Mouse (Mus musculus): ENCODE measurements around the gene Dupd1. TPM values are rescaled to one million over a fixed set of nuclear protein-coding genes. Genes with fewer than 3 reads are reported as not detected.
A peak's percentile ranks its signal among the peaks of the same experiment; 100 is the strongest.

Gene Dupd1
- polyA plus RNA-seq, 1 experiment: not detected

DNA sequence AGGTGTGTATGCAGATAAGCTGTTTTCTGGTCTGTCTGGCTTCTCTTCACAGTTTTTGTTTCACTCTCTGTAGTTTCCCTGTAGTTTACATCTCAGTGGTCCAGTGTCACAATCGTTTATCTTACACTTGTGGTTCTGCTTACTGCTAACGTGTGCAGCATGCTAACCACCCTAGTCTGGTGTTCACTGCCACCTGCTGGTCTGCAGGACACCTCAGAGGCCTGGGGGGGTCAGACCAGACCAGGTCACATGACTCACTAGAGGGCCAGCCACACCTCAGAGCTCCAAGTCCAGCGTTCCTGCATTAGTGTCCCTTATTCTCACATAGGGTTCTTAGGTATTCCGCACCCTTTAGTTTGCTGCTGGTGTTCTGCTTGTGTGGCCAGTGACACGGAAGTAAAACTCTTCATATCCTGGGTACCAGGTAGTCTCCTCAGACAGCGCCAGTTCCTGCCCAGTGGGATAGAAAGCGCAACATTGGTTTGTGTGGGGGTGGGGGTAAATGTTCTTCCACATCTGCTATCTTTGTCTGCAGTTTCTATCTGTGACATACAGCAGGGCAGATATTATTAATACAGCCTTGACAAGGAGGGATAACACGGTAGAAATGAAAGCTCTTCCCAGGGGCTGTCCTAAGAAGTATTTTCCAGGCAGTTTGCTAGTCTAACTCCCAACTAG lies 51.8 kb downstream of the Dupd1 start:
- Histone ChIP-seq H3K27me3 (ENCODE audit: control insufficient read depth, insufficient read depth, low read length, poor library complexity, severe bottlenecking) (no peaks in the 10 kb centered on the region), H3K36me3 (ENCODE audit: control insufficient read depth, insufficient read depth, low read length, poor library complexity, severe bottlenecking) (peaks cover 62% of the 10 kb centered on the region), H3K27ac (ENCODE audit: insufficient read depth, low read length) (no peak overlapping the region), H3K4me3 (ENCODE audit: low read depth, low read length) (no peak overlapping the region), H3K9ac (ENCODE audit: low read depth, poor library complexity, severe bottlenecking) (no peak overlapping the region), H3K4me1 (ENCODE audit: control insufficient read depth, insufficient read depth, low read length) (no peaks in the 10 kb centered on the region), H3K9me3 (replicated peaks; ENCODE audit: control insufficient read depth, insufficient read depth, low read length, poor library complexity, severe bottlenecking) (no peaks in the 10 kb centered on the region)
- TF ChIP-seq CTCF (IDR thresholded peaks at IDR 0.05; ENCODE audit: low read depth, low read length): peak; percentile 60
- TF ChIP-seq EP300 (IDR thresholded peaks at IDR 0.05; ENCODE audit: insufficient read depth, low read depth, low read length): no peak

DNA sequence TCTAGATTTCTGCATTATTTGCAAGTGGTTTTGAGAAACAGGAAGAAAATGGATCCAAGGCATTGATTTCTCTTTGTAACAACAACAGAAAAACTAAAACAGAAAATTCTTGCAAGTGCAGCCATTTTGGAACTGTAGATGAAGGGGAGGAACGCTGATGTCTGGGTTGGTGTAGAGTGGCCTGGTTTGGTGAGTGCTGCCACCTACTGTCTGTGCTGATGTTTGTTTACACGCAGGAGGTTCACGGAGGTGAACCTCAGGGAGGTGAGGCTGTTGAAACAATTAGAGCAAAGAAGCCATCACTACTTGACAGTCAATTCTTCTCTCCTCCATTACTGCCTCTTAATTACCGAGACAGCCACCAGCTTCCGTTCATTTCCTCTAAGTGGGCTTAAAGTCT lies 54.7 kb downstream of the Dupd1 start:
- no peaks in the 10 kb centered on the region for H3K4me1 ChIP-seq (ENCODE audit: control insufficient read depth, insufficient read depth, low read length)
- H3K36me3 ChIP-seq (ENCODE audit: control insufficient read depth, insufficient read depth, low read length, poor library complexity, severe bottlenecking): peaks cover 58% of the 10 kb centered on the region
- H3K27me3 ChIP-seq (ENCODE audit: control insufficient read depth, insufficient read depth, low read length, poor library complexity, severe bottlenecking): no peaks in the 10 kb centered on the region
- H3K27ac ChIP-seq (ENCODE audit: insufficient read depth, low read length): no peak overlapping the region
- H3K9me3 ChIP-seq (replicated peaks; ENCODE audit: control insufficient read depth, insufficient read depth, low read length, poor library complexity, severe bottlenecking): no peaks in the 10 kb centered on the region
- no peak overlapping the region for H3K9ac ChIP-seq (ENCODE audit: low read depth, poor library complexity, severe bottlenecking)
- no peak overlapping the region for H3K4me3 ChIP-seq (ENCODE audit: low read depth, low read length)
- TF ChIP-seq POLR2A (IDR thresholded peaks at IDR 0.05; ENCODE audit: insufficient read depth, low read length): no peak
- peak; percentile 76 for TF ChIP-seq CTCF (IDR thresholded peaks at IDR 0.05; ENCODE audit: low read depth, low read length)

DNA sequence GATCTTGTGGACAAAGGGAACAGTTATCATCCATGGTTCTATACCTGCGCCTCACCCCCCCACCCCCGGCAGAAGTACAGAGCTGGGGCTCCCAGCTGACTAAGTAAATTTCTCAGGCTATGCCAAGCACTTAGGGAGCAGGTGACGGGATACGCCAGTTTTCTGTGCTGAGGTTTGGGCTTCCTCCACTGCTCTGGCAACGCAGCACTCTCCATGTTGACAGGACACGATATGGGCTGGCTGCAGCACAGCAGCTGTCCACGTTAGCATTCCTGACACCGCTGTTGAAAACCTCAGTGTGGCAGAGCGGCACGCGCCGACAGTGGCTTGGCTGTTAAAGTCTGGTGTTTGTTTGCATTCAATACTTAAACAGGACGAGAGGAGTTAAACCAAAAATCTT lies 55.2 kb downstream of the Dupd1 start:
- Histone ChIP-seq H3K4me3 (ENCODE audit: low read depth, low read length) (no peak overlapping the region), H3K27me3 (ENCODE audit: control insufficient read depth, insufficient read depth, low read length, poor library complexity, severe bottlenecking) (no peaks in the 10 kb centered on the region), H3K9ac (ENCODE audit: low read depth, poor library complexity, severe bottlenecking) (no peak overlapping the region), H3K4me1 (ENCODE audit: control insufficient read depth, insufficient read depth, low read length) (no peaks in the 10 kb centered on the region), H3K36me3 (ENCODE audit: control insufficient read depth, insufficient read depth, low read length, poor library complexity, severe bottlenecking) (peaks cover 53% of the 10 kb centered on the region), H3K9me3 (replicated peaks; ENCODE audit: control insufficient read depth, insufficient read depth, low read length, poor library complexity, severe bottlenecking) (no peaks in the 10 kb centered on the region), H3K27ac (ENCODE audit: insufficient read depth, low read length) (no peak overlapping the region)
- TF ChIP-seq POLR2A (IDR thresholded peaks at IDR 0.05; ENCODE audit: insufficient read depth, low read length): no peak
- no peak for TF ChIP-seq CTCF (IDR thresholded peaks at IDR 0.05; ENCODE audit: low read depth, low read length)
- no peak for TF ChIP-seq EP300 (IDR thresholded peaks at IDR 0.05; ENCODE audit: insufficient read depth, low read depth, low read length)

DNA sequence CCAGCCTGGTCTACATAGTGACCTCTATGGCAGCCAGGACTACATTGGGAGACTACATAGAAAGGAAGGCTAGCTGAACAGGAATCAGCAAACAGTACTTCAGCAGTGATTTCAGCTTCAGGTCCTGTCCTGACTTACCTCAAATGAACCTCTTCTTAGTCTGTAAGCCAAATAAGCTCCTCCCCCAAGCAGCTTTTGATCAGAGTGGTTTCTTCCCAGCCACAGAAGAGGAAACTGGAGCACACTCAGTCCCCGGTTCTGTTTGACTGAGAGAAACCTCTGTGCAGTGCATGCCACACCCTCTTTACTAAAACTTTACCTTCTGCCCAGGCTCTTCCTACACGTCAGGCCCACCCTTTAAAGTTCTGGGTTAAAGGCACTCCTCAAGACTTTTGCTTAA lies 60.6 kb downstream of the Dupd1 start:
- Histone ChIP-seq H3K36me3 (ENCODE audit: control insufficient read depth, insufficient read depth, low read length, poor library complexity, severe bottlenecking) (peaks cover 24% of the 10 kb centered on the region), H3K4me1 (ENCODE audit: control insufficient read depth, insufficient read depth, low read length) (no peaks in the 10 kb centered on the region), H3K27me3 (ENCODE audit: control insufficient read depth, insufficient read depth, low read length, poor library complexity, severe bottlenecking) (no peaks in the 10 kb centered on the region), H3K4me3 (ENCODE audit: low read depth, low read length) (no peak overlapping the region), H3K9me3 (replicated peaks; ENCODE audit: control insufficient read depth, insufficient read depth, low read length, poor library complexity, severe bottlenecking) (no peaks in the 10 kb centered on the region), H3K9ac (ENCODE audit: low read depth, poor library complexity, severe bottlenecking) (no peak overlapping the region), H3K27ac (ENCODE audit: insufficient read depth, low read length) (no peak overlapping the region)
- TF ChIP-seq EP300 (IDR thresholded peaks at IDR 0.05; ENCODE audit: insufficient read depth, low read depth, low read length) (no peak), POLR2A (IDR thresholded peaks at IDR 0.05; ENCODE audit: insufficient read depth, low read length) (no peak), CTCF (IDR thresholded peaks at IDR 0.05; ENCODE audit: low read depth, low read length) (no peak)

DNA sequence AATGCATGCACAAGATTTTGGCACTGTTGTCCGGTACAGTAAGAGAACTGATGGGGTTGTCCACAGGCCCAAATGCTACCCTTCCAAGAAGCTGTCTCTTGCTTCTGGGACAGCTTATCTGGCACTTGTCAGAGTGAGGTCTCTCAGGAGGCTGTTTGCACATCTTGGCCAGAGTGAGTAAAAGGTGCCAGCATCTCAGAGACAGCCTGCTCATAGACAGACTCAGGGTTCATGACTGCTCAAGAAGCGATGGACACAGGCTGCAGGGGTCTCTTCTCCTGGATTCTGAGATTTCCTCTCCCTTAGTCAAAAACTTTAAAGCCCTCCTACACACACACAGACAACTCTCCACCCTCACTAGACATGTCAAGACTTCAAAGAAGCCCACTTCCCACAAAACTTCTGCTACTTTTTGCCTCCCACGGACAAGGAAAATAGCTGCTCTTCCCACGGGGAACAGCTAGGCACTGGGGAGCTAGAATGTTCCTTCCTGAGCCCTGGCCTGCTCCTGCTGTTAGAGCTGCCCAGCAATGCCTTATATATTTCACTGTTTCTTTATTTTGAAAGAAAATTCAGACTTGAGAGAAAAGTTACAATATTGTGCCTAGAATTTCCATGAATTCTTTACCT lies 73.5 kb downstream of the Dupd1 start:
- H3K27ac ChIP-seq (ENCODE audit: insufficient read depth, low read length): no peak overlapping the region
- H3K27me3 ChIP-seq (ENCODE audit: control insufficient read depth, insufficient read depth, low read length, poor library complexity, severe bottlenecking): no peaks in the 10 kb centered on the region
- TF ChIP-seq EP300 (IDR thresholded peaks at IDR 0.05; ENCODE audit: insufficient read depth, low read depth, low read length) (no peak), CTCF (IDR thresholded peaks at IDR 0.05; ENCODE audit: low read depth, low read length) (no peak), POLR2A (IDR thresholded peaks at IDR 0.05; ENCODE audit: insufficient read depth, low read length) (no peak)
- no peaks in the 10 kb centered on the region for H3K4me1 ChIP-seq (ENCODE audit: control insufficient read depth, insufficient read depth, low read length)
- no peak overlapping the region for H3K4me3 ChIP-seq (ENCODE audit: low read depth, low read length)
- peaks cover 58% of the 10 kb centered on the region for H3K36me3 ChIP-seq (ENCODE audit: control insufficient read depth, insufficient read depth, low read length, poor library complexity, severe bottlenecking)
- no peaks in the 10 kb centered on the region for H3K9me3 ChIP-seq (replicated peaks; ENCODE audit: control insufficient read depth, insufficient read depth, low read length, poor library complexity, severe bottlenecking)
- no peak overlapping the region for H3K9ac ChIP-seq (ENCODE audit: low read depth, poor library complexity, severe bottlenecking)

DNA sequence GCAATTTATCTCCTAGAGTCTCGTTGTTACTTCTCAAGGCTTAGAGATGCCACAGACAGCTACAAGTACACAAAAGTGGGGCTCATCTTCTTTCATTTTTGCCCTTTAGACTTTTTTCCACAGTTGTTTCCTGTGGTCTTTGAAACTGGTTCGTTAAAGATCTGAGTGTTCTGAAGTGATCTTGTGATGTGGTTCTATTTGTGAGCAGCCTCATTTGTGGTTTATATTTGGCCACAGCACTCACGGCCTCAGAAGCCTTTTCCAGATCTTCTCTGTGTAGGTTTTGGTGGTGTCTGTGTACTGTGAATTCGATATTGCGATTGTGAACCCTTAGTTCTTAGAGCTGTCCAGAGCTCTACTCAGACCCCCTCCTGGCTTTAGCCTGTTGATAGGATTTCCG lies 77.8 kb downstream of the Dupd1 start:
- H3K36me3 ChIP-seq (ENCODE audit: control insufficient read depth, insufficient read depth, low read length, poor library complexity, severe bottlenecking): peaks cover 72% of the 10 kb centered on the region
- no peak overlapping the region for H3K9ac ChIP-seq (ENCODE audit: low read depth, poor library complexity, severe bottlenecking)
- H3K27ac ChIP-seq (ENCODE audit: insufficient read depth, low read length): no peak overlapping the region
- H3K27me3 ChIP-seq (ENCODE audit: control insufficient read depth, insufficient read depth, low read length, poor library complexity, severe bottlenecking): no peaks in the 10 kb centered on the region
- TF ChIP-seq EP300 (IDR thresholded peaks at IDR 0.05; ENCODE audit: insufficient read depth, low read depth, low read length) (no peak), CTCF (IDR thresholded peaks at IDR 0.05; ENCODE audit: low read depth, low read length) (no peak), POLR2A (IDR thresholded peaks at IDR 0.05; ENCODE audit: insufficient read depth, low read length) (no peak)
- no peaks in the 10 kb centered on the region for H3K9me3 ChIP-seq (replicated peaks; ENCODE audit: control insufficient read depth, insufficient read depth, low read length, poor library complexity, severe bottlenecking)
- no peak overlapping the region for H3K4me3 ChIP-seq (ENCODE audit: low read depth, low read length)
- H3K4me1 ChIP-seq (ENCODE audit: control insufficient read depth, insufficient read depth, low read length): no peaks in the 10 kb centered on the region

All from ES-Bruce4 (cell line).